Mouse (Mus musculus): ENCODE data around the gene Exoc4. TPM values are rescaled to one million over a fixed set of nuclear protein-coding genes. Genes with fewer than 3 reads are reported as not detected.

The Exoc4 gene
- polyA plus RNA-seq, 1 experiment from 2014 or later = 44.6 TPM

DNA sequence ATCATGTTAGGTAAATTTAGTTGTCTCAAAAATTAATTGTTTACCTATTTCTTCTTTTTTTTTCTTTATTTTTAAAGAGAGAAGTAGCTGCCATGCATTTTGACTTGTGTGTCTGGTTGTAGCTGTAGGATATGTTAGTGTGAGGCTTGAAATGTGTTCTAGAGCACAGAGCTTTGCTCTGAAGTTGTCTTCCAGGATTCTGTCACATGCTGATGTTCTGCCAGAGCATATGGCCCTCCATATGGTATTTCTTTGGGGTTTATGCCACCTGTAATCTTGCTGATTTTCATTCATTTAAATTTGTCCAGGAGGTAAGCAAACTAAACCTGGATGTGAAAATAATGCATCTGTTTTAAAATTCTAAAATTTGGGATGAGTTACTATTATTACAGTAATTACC, 258.2 kb downstream of the Exoc4 start:
- H3K36me3 ChIP-seq (ENCODE audit: control insufficient read depth, insufficient read depth, low read length) = no peaks in the 10 kb centered on the region
- H3K9me3 ChIP-seq (ENCODE audit: control insufficient read depth, low read length) = no peaks in the 10 kb centered on the region
- no peaks in the 10 kb centered on the region for H3K27me3 ChIP-seq (ENCODE audit: control insufficient read depth, insufficient read depth, low read length)
- no peak overlapping the region for H3K4me2 ChIP-seq (replicated peaks; ENCODE audit: low read depth, low read length)
- no peaks in the 10 kb centered on the region for H3K4me1 ChIP-seq (replicated peaks; ENCODE audit: control insufficient read depth, insufficient read depth, low read length)
- no peak overlapping the region for H3K27ac ChIP-seq (ENCODE audit: low read depth, low read length)
- ATAC-seq (ENCODE audit: low FRiP score) (no peak), DNase-seq (ENCODE audit: low spot score) (no peak)
- no peak overlapping the region for H3K4me3 ChIP-seq (ENCODE audit: low read depth, low read length)
- H3K9ac ChIP-seq (ENCODE audit: low read depth, low read length) = no peak overlapping the region

DNA sequence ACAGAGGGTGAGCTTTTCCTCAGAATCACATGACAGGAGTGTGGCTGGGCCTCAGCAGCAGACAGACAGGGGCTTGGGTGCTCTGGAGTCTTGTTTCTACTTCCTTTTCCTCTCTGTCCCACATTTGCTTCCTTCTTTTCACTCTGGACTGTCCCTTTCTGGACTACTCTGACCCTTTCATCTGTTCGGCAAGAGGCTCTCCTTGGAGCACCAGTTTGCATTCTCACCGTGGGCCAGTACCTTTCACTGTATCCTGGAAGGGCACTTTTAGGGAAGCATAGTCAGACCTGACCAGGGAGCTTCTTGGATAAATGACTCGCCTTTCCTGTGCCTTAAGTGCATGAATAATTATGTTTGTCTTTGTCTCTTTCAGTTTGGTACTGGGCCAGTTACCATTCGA, 266.5 kb downstream of the Exoc4 start:
- Histone ChIP-seq H3K4me2 (replicated peaks; ENCODE audit: low read depth, low read length) (no peak overlapping the region), H3K9ac (ENCODE audit: low read depth, low read length) (no peak overlapping the region), H3K36me3 (ENCODE audit: control insufficient read depth, insufficient read depth, low read length) (no peaks in the 10 kb centered on the region), H3K27ac (ENCODE audit: low read depth, low read length) (no peak overlapping the region), H3K4me3 (ENCODE audit: low read depth, low read length) (no peak overlapping the region), H3K27me3 (ENCODE audit: control insufficient read depth, insufficient read depth, low read length) (no peaks in the 10 kb centered on the region), H3K9me3 (ENCODE audit: control insufficient read depth, low read length) (no peaks in the 10 kb centered on the region), H3K4me1 (replicated peaks; ENCODE audit: control insufficient read depth, insufficient read depth, low read length) (no peaks in the 10 kb centered on the region; the same call in 1 of the 2 replicates)
- no peak for DNase-seq (ENCODE audit: low spot score)
- WGBS = 59% methylated on average over 4 of the region's 4 CpGs
- ATAC-seq (ENCODE audit: low FRiP score) = no peak

DNA sequence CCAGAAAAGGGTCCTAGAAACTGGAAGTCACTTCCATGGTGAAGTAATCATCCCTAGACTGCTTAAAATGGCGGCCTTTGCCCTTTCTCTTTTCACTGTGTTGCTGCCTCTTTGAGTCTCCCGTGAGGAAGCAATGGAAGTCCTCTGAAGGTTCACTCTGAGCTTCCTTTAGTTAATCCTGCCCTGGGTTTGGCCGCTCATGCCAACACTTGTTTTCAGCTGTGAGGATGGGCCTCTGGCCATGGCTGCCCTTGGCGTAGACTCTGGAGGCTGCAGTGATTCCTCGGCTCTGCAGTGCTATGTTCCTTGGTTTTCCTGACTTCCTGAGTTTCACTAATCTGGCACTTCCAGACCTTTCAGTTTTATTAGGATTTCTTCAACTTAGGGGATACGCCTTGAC, 267.9 kb downstream of the Exoc4 start:
- no peak overlapping the region for H3K9ac ChIP-seq (ENCODE audit: low read depth, low read length)
- H3K4me1 ChIP-seq (replicated peaks; ENCODE audit: control insufficient read depth, insufficient read depth, low read length) = no peaks in the 10 kb centered on the region; the same call in 1 of the 2 replicates
- no peak overlapping the region for H3K4me2 ChIP-seq (replicated peaks; ENCODE audit: low read depth, low read length)
- no peaks in the 10 kb centered on the region for H3K36me3 ChIP-seq (ENCODE audit: control insufficient read depth, insufficient read depth, low read length)
- DNase-seq (ENCODE audit: low spot score) (no peak), ATAC-seq (ENCODE audit: low FRiP score) (no peak)
- no peaks in the 10 kb centered on the region for H3K27me3 ChIP-seq (ENCODE audit: control insufficient read depth, insufficient read depth, low read length)
- 83% methylated on average over 6 of the region's 6 CpGs for WGBS
- H3K9me3 ChIP-seq (ENCODE audit: control insufficient read depth, low read length) = no peaks in the 10 kb centered on the region
- H3K27ac ChIP-seq (ENCODE audit: low read depth, low read length) = no peak overlapping the region
- no peak overlapping the region for H3K4me3 ChIP-seq (ENCODE audit: low read depth, low read length)

DNA sequence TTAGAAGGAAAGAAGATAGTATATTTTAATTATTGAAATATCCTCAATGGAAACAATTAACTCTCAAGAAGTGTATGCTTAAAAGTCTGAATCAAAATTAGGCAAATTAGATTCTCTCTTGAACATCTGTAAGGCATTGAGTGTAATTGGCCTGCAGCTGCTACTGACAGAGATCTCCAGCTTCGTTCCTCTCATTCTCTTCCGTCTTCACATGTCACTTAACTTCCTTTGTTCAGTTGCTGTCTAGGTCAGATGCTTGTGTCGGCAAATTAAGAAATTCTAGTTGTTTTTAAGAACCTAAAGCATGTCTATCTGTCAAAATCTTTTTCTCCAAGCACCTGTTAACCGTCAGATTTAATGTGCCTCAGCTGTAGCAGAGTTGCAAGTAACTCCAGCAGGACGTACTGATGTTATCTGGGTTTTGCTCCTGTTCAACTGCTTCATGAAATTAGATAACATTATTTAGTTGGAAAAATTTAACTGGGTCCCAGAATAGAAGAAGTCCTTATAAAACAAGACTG, 269.1 kb downstream of the Exoc4 start:
- Histone ChIP-seq H3K27ac (ENCODE audit: low read depth, low read length) (no peak overlapping the region), H3K36me3 (ENCODE audit: control insufficient read depth, insufficient read depth, low read length) (no peaks in the 10 kb centered on the region), H3K4me3 (ENCODE audit: low read depth, low read length) (no peak overlapping the region), H3K4me1 (replicated peaks; ENCODE audit: control insufficient read depth, insufficient read depth, low read length) (no peaks in the 10 kb centered on the region; the same call in 1 of the 2 replicates), H3K4me2 (replicated peaks; ENCODE audit: low read depth, low read length) (no peak overlapping the region), H3K9me3 (ENCODE audit: control insufficient read depth, low read length) (no peaks in the 10 kb centered on the region), H3K27me3 (ENCODE audit: control insufficient read depth, insufficient read depth, low read length) (no peaks in the 10 kb centered on the region), H3K9ac (ENCODE audit: low read depth, low read length) (no peak overlapping the region)
- WGBS = 44% methylated on average over 5 of the region's 5 CpGs
- no peak for ATAC-seq (ENCODE audit: low FRiP score)
- no peak for DNase-seq (ENCODE audit: low spot score)

DNA sequence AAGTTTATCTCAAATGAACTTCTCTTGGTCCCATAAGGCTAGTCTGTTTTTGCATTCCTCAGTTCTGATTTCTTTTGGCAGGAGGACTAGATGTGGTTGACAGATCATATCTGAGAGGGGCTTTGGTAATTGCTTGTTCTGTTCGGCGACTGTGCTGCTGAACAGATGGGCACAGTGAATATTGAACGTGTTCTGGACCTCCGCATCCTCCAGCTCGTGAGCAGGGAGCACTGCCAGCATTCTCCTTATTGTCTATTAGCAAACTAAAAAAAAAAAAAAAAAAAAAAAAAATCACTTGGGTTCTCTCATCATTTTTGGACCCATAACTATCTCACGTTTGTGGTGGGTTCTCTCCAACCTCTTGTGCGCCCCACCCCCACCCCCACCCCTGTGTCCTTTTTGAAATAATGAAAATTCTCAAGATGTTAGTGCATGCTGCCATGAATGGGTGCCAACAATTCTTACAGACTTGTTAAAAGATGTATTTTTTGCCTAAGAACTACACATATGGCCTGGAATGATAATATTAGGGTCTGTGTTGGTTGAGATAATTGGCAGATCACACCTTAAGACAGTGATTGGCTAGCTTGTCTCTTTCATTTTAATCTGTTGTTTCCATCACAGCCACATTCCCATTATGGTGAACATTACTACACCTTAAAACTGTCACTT, 276.9 kb downstream of the Exoc4 start:
- no peaks in the 10 kb centered on the region for H3K9me3 ChIP-seq (ENCODE audit: control insufficient read depth, low read length)
- ATAC-seq (ENCODE audit: low FRiP score) = no peak
- 90% methylated on average over 7 of the region's 7 CpGs for WGBS
- no peaks in the 10 kb centered on the region for H3K36me3 ChIP-seq (ENCODE audit: control insufficient read depth, insufficient read depth, low read length)
- DNase-seq (ENCODE audit: low spot score) = no peak
- no peak overlapping the region for H3K4me2 ChIP-seq (replicated peaks; ENCODE audit: low read depth, low read length)
- H3K27ac ChIP-seq (ENCODE audit: low read depth, low read length) = no peak overlapping the region
- H3K9ac ChIP-seq (ENCODE audit: low read depth, low read length) = no peak overlapping the region
- H3K4me1 ChIP-seq (replicated peaks; ENCODE audit: control insufficient read depth, insufficient read depth, low read length) = no peaks in the 10 kb centered on the region
- no peaks in the 10 kb centered on the region for H3K27me3 ChIP-seq (ENCODE audit: control insufficient read depth, insufficient read depth, low read length)
- no peak overlapping the region for H3K4me3 ChIP-seq (ENCODE audit: low read depth, low read length)

DNA sequence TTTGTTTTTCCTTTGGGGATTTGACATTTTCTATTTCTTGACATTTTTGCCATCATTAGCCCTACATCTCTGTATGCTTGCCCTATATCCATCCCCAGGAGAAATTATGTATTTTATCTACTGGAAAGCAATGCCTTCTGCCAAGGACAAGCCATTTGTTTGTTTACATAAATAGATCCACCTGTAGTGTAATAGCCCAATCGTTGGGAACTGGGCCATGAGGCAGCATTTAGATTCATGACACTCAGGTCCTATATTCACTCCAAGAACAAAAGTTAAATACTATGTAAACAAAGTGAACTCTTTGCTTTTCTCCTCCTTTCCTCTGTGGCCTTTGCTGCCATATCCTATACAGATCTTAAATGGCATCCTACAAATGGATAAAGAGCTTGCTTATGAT, 291.5 kb downstream of the Exoc4 start:
- H3K4me3 ChIP-seq (ENCODE audit: low read depth, low read length) = no peak overlapping the region
- H3K27ac ChIP-seq (ENCODE audit: low read depth, low read length) = no peak overlapping the region
- H3K36me3 ChIP-seq (ENCODE audit: control insufficient read depth, insufficient read depth, low read length) = no peaks in the 10 kb centered on the region
- 89% methylated on average over 1 of the region's 1 CpGs for WGBS
- no peak for ATAC-seq (ENCODE audit: low FRiP score)
- H3K4me2 ChIP-seq (replicated peaks; ENCODE audit: low read depth, low read length) = no peak overlapping the region
- no peak for DNase-seq (ENCODE audit: low spot score)
- no peak overlapping the region for H3K9ac ChIP-seq (ENCODE audit: low read depth, low read length)
- no peaks in the 10 kb centered on the region for H3K27me3 ChIP-seq (ENCODE audit: control insufficient read depth, insufficient read depth, low read length)
- H3K4me1 ChIP-seq (replicated peaks; ENCODE audit: control insufficient read depth, insufficient read depth, low read length) = no peaks in the 10 kb centered on the region
- no peaks in the 10 kb centered on the region for H3K9me3 ChIP-seq (ENCODE audit: control insufficient read depth, low read length)

DNA sequence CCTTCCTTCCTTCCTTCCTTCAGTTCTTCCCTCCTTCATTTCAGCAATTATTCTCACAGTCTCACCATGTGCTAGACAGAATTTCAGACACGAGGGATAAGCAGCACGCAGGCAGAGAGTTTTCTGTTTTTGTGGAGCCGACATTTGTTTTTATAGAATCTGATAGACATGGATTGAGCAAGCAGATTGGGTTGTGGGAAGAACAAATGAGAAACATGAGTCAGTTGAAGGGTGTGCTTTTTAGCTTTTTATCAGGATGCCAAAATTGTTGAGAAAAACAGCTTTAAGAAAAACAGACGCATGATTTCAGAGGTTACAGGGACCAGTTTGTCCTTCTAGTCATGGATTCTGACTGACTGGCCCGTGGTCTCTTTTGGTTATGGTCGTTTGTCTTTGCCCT, 293.8 kb downstream of the Exoc4 start:
- DNase-seq (ENCODE audit: low spot score) = no peak
- Histone ChIP-seq H3K9ac (ENCODE audit: low read depth, low read length) (no peak overlapping the region), H3K36me3 (ENCODE audit: control insufficient read depth, insufficient read depth, low read length) (no peaks in the 10 kb centered on the region), H3K27ac (ENCODE audit: low read depth, low read length) (no peak overlapping the region), H3K27me3 (ENCODE audit: control insufficient read depth, insufficient read depth, low read length) (no peaks in the 10 kb centered on the region), H3K4me2 (replicated peaks; ENCODE audit: low read depth, low read length) (no peak overlapping the region), H3K9me3 (ENCODE audit: control insufficient read depth, low read length) (no peaks in the 10 kb centered on the region), H3K4me1 (replicated peaks; ENCODE audit: control insufficient read depth, insufficient read depth, low read length) (no peaks in the 10 kb centered on the region), H3K4me3 (ENCODE audit: low read depth, low read length) (no peak overlapping the region)
- ATAC-seq (ENCODE audit: low FRiP score) = no peak
- 78% methylated on average over 6 of the region's 6 CpGs for WGBS

DNA sequence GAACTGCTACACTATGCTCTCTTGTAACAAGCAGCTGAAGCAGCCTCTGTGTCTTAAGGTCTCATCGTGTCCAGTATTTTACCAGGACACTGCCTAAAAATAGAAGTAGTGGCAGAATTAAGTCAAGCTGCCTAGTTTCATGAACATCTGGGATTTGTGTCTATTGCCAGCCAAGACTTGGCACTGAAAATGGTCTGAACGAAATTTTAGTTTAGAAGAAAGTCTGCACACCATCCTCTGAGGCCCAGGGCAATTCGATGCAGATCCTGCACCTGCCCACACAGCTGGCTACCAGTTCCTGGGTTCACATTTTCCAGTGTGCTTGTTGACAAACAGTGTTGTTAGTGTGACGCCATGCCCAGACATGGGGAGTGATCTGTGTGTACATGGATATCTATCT, 303.0 kb downstream of the Exoc4 start:
- Histone ChIP-seq H3K27me3 (ENCODE audit: control insufficient read depth, insufficient read depth, low read length) (no peaks in the 10 kb centered on the region), H3K4me2 (replicated peaks; ENCODE audit: low read depth, low read length) (no peak overlapping the region), H3K36me3 (ENCODE audit: control insufficient read depth, insufficient read depth, low read length) (no peaks in the 10 kb centered on the region), H3K4me3 (ENCODE audit: low read depth, low read length) (no peak overlapping the region), H3K9ac (ENCODE audit: low read depth, low read length) (no peak overlapping the region), H3K4me1 (replicated peaks; ENCODE audit: control insufficient read depth, insufficient read depth, low read length) (no peaks in the 10 kb centered on the region), H3K27ac (ENCODE audit: low read depth, low read length) (peak overlapping the region; percentile 42; the same call in 1 of the 2 replicates), H3K9me3 (ENCODE audit: control insufficient read depth, low read length) (no peaks in the 10 kb centered on the region)
- WGBS = 83% methylated on average over 4 of the region's 4 CpGs
- DNase-seq (ENCODE audit: low spot score) (no peak), ATAC-seq (ENCODE audit: low FRiP score) (no peak)

DNA sequence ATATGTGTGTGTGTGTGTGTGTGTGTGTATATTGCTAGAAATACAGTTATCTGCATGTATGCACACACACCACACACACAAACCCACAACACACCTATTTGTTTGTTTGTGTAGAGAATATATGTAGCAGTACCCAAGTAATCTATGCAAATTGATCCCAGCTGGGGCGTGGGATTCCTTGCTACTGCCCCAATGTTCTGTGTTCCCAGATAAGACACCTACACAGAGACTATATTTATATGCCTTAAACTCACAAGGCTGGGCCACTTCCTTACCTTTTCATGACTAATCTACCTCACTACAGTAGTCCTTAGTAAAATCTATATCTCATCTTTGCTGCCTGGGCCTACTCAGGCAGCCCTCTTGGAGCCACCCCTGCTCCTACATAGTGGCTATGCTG, 312.0 kb downstream of the Exoc4 start:
- no peaks in the 10 kb centered on the region for H3K27me3 ChIP-seq (ENCODE audit: control insufficient read depth, insufficient read depth, low read length)
- 88% methylated on average over 1 of the region's 1 CpGs for WGBS
- DNase-seq (ENCODE audit: low spot score) = no peak
- no peaks in the 10 kb centered on the region for H3K4me1 ChIP-seq (replicated peaks; ENCODE audit: control insufficient read depth, insufficient read depth, low read length)
- H3K36me3 ChIP-seq (ENCODE audit: control insufficient read depth, insufficient read depth, low read length) = no peaks in the 10 kb centered on the region
- H3K4me3 ChIP-seq (ENCODE audit: low read depth, low read length) = no peak overlapping the region
- no peak overlapping the region for H3K27ac ChIP-seq (ENCODE audit: low read depth, low read length)
- no peak overlapping the region for H3K4me2 ChIP-seq (replicated peaks; ENCODE audit: low read depth, low read length)
- ATAC-seq (ENCODE audit: low FRiP score) = no peak
- no peak overlapping the region for H3K9ac ChIP-seq (ENCODE audit: low read depth, low read length)
- no peaks in the 10 kb centered on the region for H3K9me3 ChIP-seq (ENCODE audit: control insufficient read depth, low read length)

Data from hindbrain, embryonic 11.5 days (tissue).